Mouse (Mus musculus) hindbrain, embryonic 16.5 days (tissue): ENCODE measurements at regions not wholly inside any gene's neighbourhood (a gene's known extent, or its start where the extent isn't known, plus 50 kb on each side); places are given as distances from the start of the nearest gene placed in this dataset.
"Not testable (repeated sequence)": the region's sequence is repeated elsewhere in the genome, so short reads cannot be mapped to it uniquely, and the experiment has no call there.

Experiments
- ATAC-seq: fragments of 200-750 bp; cut with Nextera tagmentation; 2 replicates; pipeline ENCODE4 v1.8.0; 2017; ENCODE audit warnings: moderate TSS enrichment, moderate library complexity
- H3K27ac ChIP-seq: fragments of 300-500 bp; sonication (generic); 2 replicates; pipeline ENCODE4 v1.5.1; 2014; ENCODE audit warnings: low read depth, mild to moderate bottlenecking, control low read depth, low read length, moderate library complexity
- H3K27me3 ChIP-seq: fragments of 300-500 bp; sonication (generic); replicated peaks from 2 replicates; pipeline ENCODE4 v1.6.1; 2014; ENCODE audit warnings: low read length; ENCODE audit not compliant: control insufficient read depth, insufficient read depth
- H3K36me3 ChIP-seq: fragments of 300-500 bp; sonication (generic); 2 replicates; pipeline ENCODE4 v1.6.1; 2014; ENCODE audit warnings: mild to moderate bottlenecking, low read length, moderate library complexity, mixed read lengths; ENCODE audit not compliant: control insufficient read depth, insufficient read depth
- H3K4me1 ChIP-seq: fragments of 300-500 bp; sonication (generic); 2 replicates; pipeline ENCODE4 v1.6.1; 2014; ENCODE audit warnings: low read depth, low read length; ENCODE audit not compliant: control insufficient read depth, insufficient read depth
- H3K4me2 ChIP-seq: fragments of 300-500 bp; sonication (generic); 2 replicates; pipeline ENCODE4 v1.6.1; 2014; ENCODE audit warnings: mild to moderate bottlenecking, low read length, control low read depth, moderate library complexity
- H3K4me3 ChIP-seq: fragments of 300-500 bp; sonication (generic); 2 replicates; pipeline ENCODE4 v1.5.1; 2014; ENCODE audit warnings: mild to moderate bottlenecking, low read length, control low read depth, moderate library complexity
- H3K9ac ChIP-seq: fragments of 300-500 bp; sonication (generic); 2 replicates; pipeline ENCODE4 v1.6.1; 2014; ENCODE audit warnings: low read depth, mild to moderate bottlenecking, control low read depth, low read length, moderate library complexity
- H3K9me3 ChIP-seq: fragments of 300-500 bp; sonication (generic); 2 replicates; pipeline ENCODE4 v1.6.1; 2014; ENCODE audit warnings: mild to moderate bottlenecking, low read length, moderate library complexity; ENCODE audit not compliant: control insufficient read depth
- WGBS: fragments of 180-500 bp; shearing (Covaris S2); extraction: QIAGEN DNeasy Blood & Tissue Kit; methylation state at CpG from one replicate; pipeline ENCODE4 v1.1.7; 2014; 5-methylcytosine and 5-hydroxymethylcytosine counted together

DNA sequence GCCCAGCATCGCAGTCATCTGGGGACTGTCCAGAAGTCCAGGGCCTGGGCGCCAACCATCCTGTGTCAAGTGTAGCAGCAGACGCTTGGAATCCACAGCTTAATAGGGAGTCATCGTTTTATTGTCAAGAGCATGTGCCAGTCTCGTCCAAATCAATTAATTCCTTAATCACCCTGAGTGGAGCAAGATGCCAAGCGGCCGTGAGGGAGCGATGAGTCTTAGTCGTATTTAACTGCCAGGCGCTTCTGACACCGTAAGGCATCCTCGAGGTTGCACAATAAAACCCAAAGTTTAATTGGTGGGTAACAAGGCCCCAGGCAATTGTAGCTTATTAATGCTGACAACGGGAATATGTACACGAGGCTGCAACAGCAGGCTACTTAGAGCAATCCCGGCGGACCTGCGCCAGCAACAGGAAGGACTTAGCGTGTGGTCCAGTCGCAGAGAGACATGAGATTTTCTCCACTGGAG lies 277.6 kb upstream of the Kdm8 start:
- no peak overlapping the region for H3K9ac ChIP-seq
- no peaks in the 10 kb centered on the region for H3K36me3 ChIP-seq
- H3K4me3 ChIP-seq: no peak overlapping the region
- WGBS: 45% methylated on average over 19 of the region's 19 CpGs
- no peak for ATAC-seq
- H3K27me3 ChIP-seq: no peaks in the 10 kb centered on the region
- H3K4me1 ChIP-seq: no peaks in the 10 kb centered on the region
- H3K9me3 ChIP-seq: no peaks in the 10 kb centered on the region; the same call in 1 of the 2 replicates
- no peak overlapping the region for H3K27ac ChIP-seq
- no peak overlapping the region for H3K4me2 ChIP-seq

DNA sequence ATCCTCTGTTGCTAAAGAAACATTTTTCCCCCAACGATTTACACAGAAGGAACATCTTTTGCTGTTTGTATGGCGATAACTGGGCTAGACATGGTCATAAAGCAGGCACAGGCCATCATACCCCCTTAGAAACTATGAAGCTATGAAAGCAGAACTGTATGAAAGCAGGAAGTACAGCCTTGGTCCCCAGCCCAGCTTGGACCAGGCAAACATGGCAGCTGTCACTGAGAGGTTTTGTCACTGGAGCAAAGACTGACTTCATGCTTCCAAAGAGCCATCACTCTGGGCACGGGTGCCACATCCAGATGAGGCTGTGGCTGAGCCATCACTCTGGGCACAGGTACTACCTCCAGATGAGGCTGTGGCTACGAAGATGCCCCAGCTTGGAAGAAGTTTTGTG lies 276.8 kb upstream of the Kdm8 start:
- Histone ChIP-seq H3K4me2 (no peak overlapping the region), H3K36me3 (no peaks in the 10 kb centered on the region)
- 83% methylated on average over 4 of the region's 4 CpGs for WGBS

DNA sequence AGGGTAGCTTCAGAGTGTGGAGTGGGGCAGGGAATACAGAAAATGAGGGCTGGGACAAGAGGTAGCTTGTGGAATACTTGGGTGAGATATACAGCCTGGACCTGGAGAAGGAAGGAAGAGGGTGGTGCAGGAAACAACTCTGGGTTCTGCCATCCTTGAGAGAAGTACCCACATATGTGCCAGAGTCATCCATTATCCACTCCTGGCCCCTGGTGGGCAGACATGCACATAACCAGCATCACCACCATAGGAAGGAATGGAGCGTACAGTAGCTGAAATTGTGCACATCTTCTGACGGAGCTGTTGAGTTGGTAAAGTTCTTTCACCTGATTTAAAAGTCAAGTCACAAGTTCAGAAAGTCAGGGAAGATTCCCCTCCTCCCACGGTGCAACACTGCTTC lies 262.9 kb upstream of the Kdm8 start:
- WGBS: 74% methylated on average over 3 of the region's 3 CpGs

More for the DNA sequence above, 276.8 kb upstream of the Kdm8 start:
- H3K9ac ChIP-seq: no peak overlapping the region
- no peak overlapping the region for H3K4me3 ChIP-seq
- no peaks in the 10 kb centered on the region for H3K4me1 ChIP-seq
- H3K27me3 ChIP-seq: no peaks in the 10 kb centered on the region
- no peak overlapping the region for H3K27ac ChIP-seq
- ATAC-seq: no peak
- no peaks in the 10 kb centered on the region; the same call in 1 of the 2 replicates for H3K9me3 ChIP-seq

GRCm38 (mm10) chr7:125182266-125182665 lies 262.2 kb upstream of the Kdm8 start:
- 85% methylated on average over 4 of the region's 4 CpGs for WGBS
- no peak for ATAC-seq
- no peak overlapping the region for H3K27ac ChIP-seq
- no peak overlapping the region for H3K4me3 ChIP-seq
- no peak overlapping the region for H3K4me2 ChIP-seq
- H3K27me3 ChIP-seq: no peaks in the 10 kb centered on the region
- H3K4me1 ChIP-seq: no peaks in the 10 kb centered on the region; the same call in 1 of the 2 replicates
- no peaks in the 10 kb centered on the region for H3K36me3 ChIP-seq
- no peak overlapping the region for H3K9ac ChIP-seq
- no peaks in the 10 kb centered on the region for H3K9me3 ChIP-seq

More for the DNA sequence above, 262.9 kb upstream of the Kdm8 start:
- H3K9ac ChIP-seq: no peak overlapping the region
- no peak overlapping the region for H3K4me3 ChIP-seq
- no peak overlapping the region for H3K4me2 ChIP-seq
- no peak overlapping the region for H3K27ac ChIP-seq
- no peaks in the 10 kb centered on the region for H3K27me3 ChIP-seq
- ATAC-seq: peak; percentile 76
- no peaks in the 10 kb centered on the region for H3K9me3 ChIP-seq
- no peaks in the 10 kb centered on the region for H3K36me3 ChIP-seq
- no peaks in the 10 kb centered on the region; the same call in 1 of the 2 replicates for H3K4me1 ChIP-seq

- peak overlapping the region; percentile 4; the same call in 1 of the 2 replicates for H3K4me2 ChIP-seq
Observed at GRCm38 (mm10) chr7:125183011-125183410, 261.5 kb upstream of the Kdm8 start.

GRCm38 (mm10) chr7:125185037-125185679 lies 259.3 kb upstream of the Kdm8 start:
- H3K4me2 ChIP-seq: no peak overlapping the region
- no peaks in the 10 kb centered on the region for H3K9me3 ChIP-seq
- H3K27ac ChIP-seq: no peak overlapping the region
- peaks cover 3% of the 10 kb centered on the region; the same call in 1 of the 2 replicates for H3K4me1 ChIP-seq
- H3K27me3 ChIP-seq: no peaks in the 10 kb centered on the region
- no peak overlapping the region for H3K4me3 ChIP-seq
- no peak overlapping the region for H3K9ac ChIP-seq
- H3K36me3 ChIP-seq: no peaks in the 10 kb centered on the region
- no peak for ATAC-seq
- WGBS: 66% methylated on average over 13 of the region's 13 CpGs

More at GRCm38 (mm10) chr7:125183011-125183410, 261.5 kb upstream of the Kdm8 start:
- H3K36me3 ChIP-seq, H3K27ac ChIP-seq, H3K9ac ChIP-seq, H3K4me1 ChIP-seq, H3K27me3 ChIP-seq, ATAC-seq, H3K9me3 ChIP-seq, H3K4me3 ChIP-seq: not testable (repeated sequence)
- WGBS: 82% methylated on average over 4 of the region's 4 CpGs

- Histone ChIP-seq H3K27ac (no peak overlapping the region), H3K36me3 (no peaks in the 10 kb centered on the region), H3K27me3 (no peaks in the 10 kb centered on the region), H3K4me3 (no peak overlapping the region), H3K9ac (no peak overlapping the region), H3K4me1 (peaks cover 3% of the 10 kb centered on the region; the same call in 1 of the 2 replicates), H3K9me3 (no peaks in the 10 kb centered on the region), H3K4me2 (no peak overlapping the region)
- no peak; the same call in 1 of the 2 replicates for ATAC-seq
- WGBS: 73% methylated on average over 10 of the region's 10 CpGs
Observed at GRCm38 (mm10) chr7:125187011-125187740, 257.3 kb upstream of the Kdm8 start.

DNA sequence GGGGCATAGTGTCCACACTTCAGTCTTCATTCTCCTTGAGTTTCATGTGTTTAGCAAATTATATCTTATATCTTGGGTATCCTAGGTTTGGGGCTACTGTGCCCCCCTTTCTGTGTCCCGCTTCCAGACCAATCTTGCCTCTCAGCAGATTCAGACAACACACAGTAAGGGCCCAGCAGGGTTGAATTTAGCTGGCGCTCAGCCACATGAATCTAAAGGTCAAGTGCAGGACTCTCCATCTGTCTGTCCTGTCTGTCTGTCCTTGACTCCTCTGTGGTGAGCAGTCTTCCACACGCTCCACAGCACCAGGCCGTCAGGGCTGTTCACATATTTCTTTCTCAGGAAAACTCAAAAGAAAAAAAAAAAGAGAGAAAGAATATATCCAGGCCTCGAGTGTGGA lies 255.5 kb upstream of the Kdm8 start:
- no peak overlapping the region for H3K9ac ChIP-seq
- peaks cover 3% of the 10 kb centered on the region; the same call in 1 of the 2 replicates for H3K4me1 ChIP-seq
- ATAC-seq: no peak
- H3K27me3 ChIP-seq: no peaks in the 10 kb centered on the region
- 69% methylated on average over 5 of the region's 5 CpGs for WGBS
- no peaks in the 10 kb centered on the region for H3K9me3 ChIP-seq
- no peaks in the 10 kb centered on the region for H3K36me3 ChIP-seq
- no peak overlapping the region for H3K4me3 ChIP-seq
- no peak overlapping the region for H3K27ac ChIP-seq
- no peak overlapping the region for H3K4me2 ChIP-seq

DNA sequence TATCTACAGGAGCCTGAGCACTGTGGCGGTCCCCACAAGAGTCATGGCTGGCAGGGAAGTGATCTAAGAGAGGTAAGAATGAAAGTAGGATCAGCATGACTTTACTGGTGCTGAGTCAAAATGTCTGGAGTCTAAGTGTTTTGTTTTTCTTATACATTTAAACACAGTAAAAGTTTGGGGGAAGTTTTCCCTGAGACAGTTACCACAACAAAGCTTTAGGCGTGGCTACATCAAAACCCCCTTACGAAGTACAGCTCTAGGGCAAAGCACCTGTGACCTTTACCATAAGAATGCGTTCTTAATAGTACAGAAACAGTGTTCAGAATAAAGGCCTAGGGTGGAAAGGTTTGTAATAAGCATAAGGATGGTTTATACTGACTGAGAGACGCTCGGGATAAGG lies 254.4 kb upstream of the Kdm8 start:
- H3K36me3 ChIP-seq: no peaks in the 10 kb centered on the region
- H3K9ac ChIP-seq: no peak overlapping the region
- WGBS: 87% methylated on average over 6 of the region's 6 CpGs
- H3K27ac ChIP-seq: no peak overlapping the region
- no peak overlapping the region for H3K4me3 ChIP-seq
- H3K9me3 ChIP-seq: no peaks in the 10 kb centered on the region
- ATAC-seq: no peak
- H3K27me3 ChIP-seq: no peaks in the 10 kb centered on the region
- peaks cover 3% of the 10 kb centered on the region; the same call in 1 of the 2 replicates for H3K4me1 ChIP-seq
- H3K4me2 ChIP-seq: no peak overlapping the region
